Mouse (Mus musculus) midbrain, embryonic 14.5 days (tissue): ENCODE measurements at regions not wholly inside any gene's neighbourhood (a gene's known extent, or its start where the extent isn't known, plus 50 kb on each side); places are given as distances from the start of the nearest gene placed in this dataset.

Source experiments
- ATAC-seq: fragments of 200-750 bp; cut with Nextera tagmentation; 2 replicates; pipeline ENCODE4 v1.8.0; 2017; ENCODE audit warnings: moderate number of reproducible peaks, moderate library complexity; ENCODE audit not compliant: low FRiP score, low TSS enrichment
- DNase-seq: peaks from one replicate; pipeline ENCODE4 v3.0.0-alpha.2; 2015
- H3K27ac ChIP-seq: fragments of 300-500 bp; sonication (generic); replicated peaks from 2 replicates; pipeline ENCODE4 v1.5.1; 2014; ENCODE audit warnings: mild to moderate bottlenecking, low read depth, low read length, moderate library complexity
- H3K27me3 ChIP-seq: fragments of 300-500 bp; sonication (generic); 2 replicates; pipeline ENCODE4 v1.6.1; 2014; ENCODE audit warnings: low read length, control low read depth, mixed read lengths; ENCODE audit not compliant: control insufficient read depth, insufficient read depth
- H3K36me3 ChIP-seq: fragments of 300-500 bp; sonication (generic); 2 replicates; pipeline ENCODE4 v1.6.1; 2014; ENCODE audit warnings: low read length, control low read depth; ENCODE audit not compliant: control insufficient read depth, insufficient read depth
- H3K4me1 ChIP-seq: fragments of 300-500 bp; sonication (generic); 2 replicates; pipeline ENCODE4 v1.6.1; 2014; ENCODE audit warnings: mild to moderate bottlenecking, antibody characterized with exemption, low read length, control low read depth; ENCODE audit not compliant: control insufficient read depth, insufficient read depth
- H3K4me2 ChIP-seq: fragments of 300-500 bp; sonication (generic); 2 replicates; pipeline ENCODE4 v1.6.1; 2014; ENCODE audit warnings: mild to moderate bottlenecking, low read length, moderate library complexity
- H3K4me3 ChIP-seq: fragments of 300-500 bp; sonication (generic); replicated peaks from 2 replicates; pipeline ENCODE4 v1.5.1; 2014; ENCODE audit warnings: low read depth, low read length
- H3K9ac ChIP-seq: fragments of 300-500 bp; sonication (generic); replicated peaks from 2 replicates; pipeline ENCODE4 v1.6.1; 2014; ENCODE audit warnings: mild to moderate bottlenecking, low read length, moderate library complexity
- H3K9me3 ChIP-seq: fragments of 300-500 bp; sonication (generic); 2 replicates; pipeline ENCODE4 v1.6.1; 2016; ENCODE audit warnings: low read length, control low read depth, mixed read lengths; ENCODE audit not compliant: control insufficient read depth
- WGBS: fragments of 180-500 bp; shearing (Covaris S2); extraction: QIAGEN DNeasy Blood & Tissue Kit; methylation state at CpG from one replicate; pipeline ENCODE4 v1.1.7; 2014; 5-methylcytosine and 5-hydroxymethylcytosine counted together

DNA sequence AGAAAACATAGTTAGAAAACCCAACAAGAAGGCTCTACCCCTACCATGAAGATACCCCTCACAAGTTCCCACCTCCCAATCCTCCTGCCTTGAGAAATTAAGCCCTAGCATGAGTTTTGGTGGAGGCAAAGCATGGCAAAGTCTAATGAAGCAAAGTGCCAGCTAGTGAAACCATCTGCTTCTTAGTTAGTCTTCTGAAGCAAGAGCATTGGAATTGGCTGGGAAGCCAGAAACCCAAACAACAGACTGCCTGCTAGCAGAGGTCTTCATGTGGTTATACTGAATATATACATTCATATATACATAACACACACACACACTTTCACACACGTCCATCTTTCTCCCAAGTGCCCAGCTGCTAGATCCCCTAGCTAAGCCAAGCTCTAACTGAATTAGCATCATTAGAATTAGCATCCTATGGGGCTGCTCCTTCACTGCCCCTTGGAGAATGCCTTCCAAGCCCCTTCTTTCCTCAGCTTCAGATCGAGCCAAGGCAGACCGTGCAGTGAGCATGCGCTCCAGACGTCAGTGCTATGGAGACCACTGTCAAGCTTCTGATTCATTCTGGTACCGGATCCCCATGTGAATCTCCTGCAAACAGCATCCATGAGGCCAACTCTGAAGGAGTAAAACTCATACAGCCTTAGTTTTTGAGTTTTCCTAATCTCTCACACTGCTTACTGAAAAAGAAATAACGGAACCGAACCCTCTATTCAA, 252.2 kb downstream of the Map2k4 start:
- no peak for ATAC-seq
- no peak overlapping the region for H3K9ac ChIP-seq
- no peak overlapping the region for H3K27ac ChIP-seq
- no peaks in the 10 kb centered on the region for H3K27me3 ChIP-seq
- H3K4me1 ChIP-seq, result no peaks in the 10 kb centered on the region
- no peaks in the 10 kb centered on the region for H3K36me3 ChIP-seq
- WGBS, result 95% methylated on average over 8 of the region's 8 CpGs
- no peak overlapping the region for H3K4me3 ChIP-seq
- no peak for DNase-seq
- no peak overlapping the region for H3K4me2 ChIP-seq
- no peaks in the 10 kb centered on the region for H3K9me3 ChIP-seq

- no peaks in the 10 kb centered on the region for H3K4me1 ChIP-seq
- no peaks in the 10 kb centered on the region for H3K9me3 ChIP-seq
- DNase-seq, result no peak
- no peaks in the 10 kb centered on the region for H3K36me3 ChIP-seq
- H3K4me2 ChIP-seq, result no peak overlapping the region
- WGBS, result 84% methylated on average over 5 of the region's 5 CpGs
- H3K27me3 ChIP-seq, result no peaks in the 10 kb centered on the region
- no peak overlapping the region for H3K4me3 ChIP-seq
- no peak overlapping the region for H3K9ac ChIP-seq
- H3K27ac ChIP-seq, result no peak overlapping the region
- ATAC-seq, result no peak
Measured at GRCm38 (mm10) chr11:65530744-65531143, 257.4 kb downstream of the Map2k4 start.

GRCm38 (mm10) chr11:65505106-65505865, 235.5 kb upstream of the Myocd start:
- H3K27ac ChIP-seq, result no peak overlapping the region
- H3K9me3 ChIP-seq, result no peaks in the 10 kb centered on the region
- no peak overlapping the region for H3K4me2 ChIP-seq
- no peaks in the 10 kb centered on the region for H3K27me3 ChIP-seq
- H3K4me3 ChIP-seq, result no peak overlapping the region
- 92% methylated on average over 19 of the region's 19 CpGs for WGBS
- H3K9ac ChIP-seq, result no peak overlapping the region
- H3K36me3 ChIP-seq, result no peaks in the 10 kb centered on the region
- DNase-seq (no peak), ATAC-seq (no peak)
- no peaks in the 10 kb centered on the region for H3K4me1 ChIP-seq

DNA sequence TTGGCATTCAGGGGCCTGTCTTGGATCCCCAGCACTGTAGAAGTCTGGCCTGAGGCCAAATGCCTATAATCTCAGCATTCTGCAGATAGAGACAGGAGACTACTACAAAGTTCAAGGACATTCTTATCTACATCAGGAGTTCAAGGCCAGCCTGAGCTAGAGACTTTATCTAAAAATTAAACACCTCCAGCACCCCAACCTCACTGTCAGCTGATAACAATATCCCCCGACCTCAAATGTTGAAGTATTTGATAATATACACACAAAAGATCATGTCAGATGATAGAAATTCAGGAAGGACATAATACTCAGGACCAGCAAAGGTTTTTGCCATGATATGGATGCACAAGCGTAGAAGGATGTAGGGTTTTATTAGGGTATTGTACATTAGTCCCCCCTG, 228.2 kb upstream of the Myocd start:
- ATAC-seq (no peak), DNase-seq (no peak)
- Histone ChIP-seq H3K27ac (no peak overlapping the region), H3K9ac (no peak overlapping the region), H3K27me3 (no peaks in the 10 kb centered on the region), H3K9me3 (no peaks in the 10 kb centered on the region), H3K4me2 (no peak overlapping the region), H3K36me3 (no peaks in the 10 kb centered on the region), H3K4me1 (no peaks in the 10 kb centered on the region), H3K4me3 (no peak overlapping the region)
- WGBS, result 77% methylated on average over 2 of the region's 2 CpGs

DNA sequence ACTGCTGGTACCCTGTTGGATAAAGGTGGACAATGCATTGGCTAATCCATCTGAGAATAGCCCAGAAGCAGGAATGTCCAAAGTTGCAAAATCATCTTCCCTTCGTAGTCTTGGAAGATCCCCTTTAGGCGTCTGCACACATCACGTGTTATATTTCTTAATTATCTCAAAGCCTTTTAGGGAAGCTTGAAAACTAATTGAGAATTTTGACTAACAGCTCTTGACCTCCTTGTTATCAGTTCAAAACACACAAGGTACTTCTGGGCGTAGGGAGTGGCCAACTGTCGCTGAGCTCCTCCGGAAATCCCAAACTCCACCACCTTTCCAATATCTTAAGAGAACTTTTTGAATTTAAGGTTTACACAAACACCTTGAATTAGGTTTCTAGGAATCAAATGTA, 227.6 kb upstream of the Myocd start:
- WGBS, result 93% methylated on average over 6 of the region's 6 CpGs
- Histone ChIP-seq H3K4me1 (no peaks in the 10 kb centered on the region), H3K9ac (no peak overlapping the region), H3K9me3 (no peaks in the 10 kb centered on the region), H3K36me3 (no peaks in the 10 kb centered on the region), H3K4me3 (no peak overlapping the region), H3K4me2 (no peak overlapping the region), H3K27me3 (no peaks in the 10 kb centered on the region), H3K27ac (no peak overlapping the region)
- DNase-seq, result no peak
- ATAC-seq, result no peak

DNA sequence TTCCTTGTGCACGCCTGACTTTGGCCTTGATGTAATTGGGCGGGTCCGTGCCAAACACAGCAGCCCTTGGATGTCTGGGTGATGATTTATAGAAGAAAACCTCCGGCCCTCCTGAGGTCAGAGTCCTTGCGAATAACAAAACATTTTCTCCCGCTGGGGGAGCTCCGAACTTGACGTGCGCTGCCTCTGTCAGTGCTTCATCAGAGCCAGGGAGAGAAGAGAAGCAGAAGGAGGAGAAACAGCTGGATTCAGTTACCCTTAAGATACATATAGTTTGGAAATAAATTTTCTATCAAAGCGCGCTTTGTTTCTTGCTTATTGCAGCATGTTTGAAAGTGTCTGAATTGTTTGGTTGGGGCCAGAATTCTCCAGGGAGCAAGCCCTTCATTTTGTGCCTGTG, 225.2 kb upstream of the Myocd start:
- Histone ChIP-seq H3K36me3 (no peaks in the 10 kb centered on the region), H3K4me2 (no peak overlapping the region), H3K4me1 (no peaks in the 10 kb centered on the region), H3K9ac (no peak overlapping the region), H3K9me3 (no peaks in the 10 kb centered on the region), H3K4me3 (no peak overlapping the region), H3K27ac (no peak overlapping the region), H3K27me3 (no peaks in the 10 kb centered on the region)
- ATAC-seq (no peak), DNase-seq (peak; percentile 29)
- WGBS, result 26% methylated on average over 11 of the region's 11 CpGs

- H3K4me1 ChIP-seq, result no peaks in the 10 kb centered on the region
- H3K4me3 ChIP-seq, result no peak overlapping the region
- WGBS, result 94% methylated on average over 3 of the region's 3 CpGs
- H3K4me2 ChIP-seq, result no peak overlapping the region
- no peak overlapping the region for H3K27ac ChIP-seq
- no peaks in the 10 kb centered on the region for H3K36me3 ChIP-seq
- ATAC-seq, result no peak
- H3K9me3 ChIP-seq, result no peaks in the 10 kb centered on the region
- no peaks in the 10 kb centered on the region for H3K27me3 ChIP-seq
- H3K9ac ChIP-seq, result no peak overlapping the region
- no peak for DNase-seq
Measured at GRCm38 (mm10) chr11:65490426-65490825, 220.6 kb upstream of the Myocd start.

DNA sequence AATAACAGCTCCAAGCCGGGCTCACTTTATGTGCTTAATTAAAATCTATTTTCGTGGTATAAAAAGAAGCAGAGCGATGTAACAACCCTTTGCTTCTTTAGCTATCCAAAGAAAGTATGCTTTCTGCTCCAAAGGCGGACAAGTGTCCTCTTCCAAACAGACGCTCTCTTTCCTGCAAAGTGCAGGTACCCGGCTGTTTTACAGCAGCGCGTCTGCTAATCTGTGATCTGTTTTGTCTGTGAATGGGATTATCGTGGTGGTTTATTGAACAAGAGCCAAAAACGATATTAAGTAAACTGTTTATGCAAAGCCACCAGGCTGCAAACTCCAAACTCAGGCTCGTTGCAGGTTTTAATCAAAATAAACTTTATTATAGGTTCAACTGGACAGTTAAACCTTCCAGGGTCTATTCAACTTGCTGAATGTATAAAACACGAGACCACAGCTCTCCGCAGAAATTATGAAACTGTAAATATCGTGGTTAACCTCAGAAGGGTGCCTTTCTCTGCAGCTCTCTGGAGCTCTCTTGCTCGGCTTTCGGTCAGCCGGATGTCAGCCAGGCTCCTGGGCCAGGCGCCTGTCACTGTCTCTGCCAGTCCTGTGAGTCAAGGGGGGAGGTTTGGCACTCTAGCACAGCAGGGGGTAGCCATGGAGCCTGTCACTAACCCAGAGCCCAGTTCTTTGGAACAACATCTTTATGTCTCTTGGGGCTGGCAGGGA, 206.2 kb upstream of the Myocd start:
- peak overlapping the region; percentile 5 for H3K4me2 ChIP-seq
- no peak overlapping the region for H3K27ac ChIP-seq
- WGBS, result 51% methylated on average over 18 of the region's 18 CpGs
- no peak overlapping the region for H3K4me3 ChIP-seq
- no peaks in the 10 kb centered on the region for H3K27me3 ChIP-seq
- peak; percentile 32 for DNase-seq
- H3K9ac ChIP-seq, result no peak overlapping the region
- H3K9me3 ChIP-seq, result no peaks in the 10 kb centered on the region
- H3K4me1 ChIP-seq, result peaks cover 5% of the 10 kb centered on the region
- ATAC-seq, result no peak
- H3K36me3 ChIP-seq, result no peaks in the 10 kb centered on the region
